Mouse (Mus musculus) ovary, postnatal 14 days (tissue): ENCODE data around the gene Ptpra.

Source experiments
- DNase-seq: peaks from one replicate; pipeline ENCODE4 v3.0.0; 2022; ENCODE audit warnings: low spot score

Ptpra gene

GRCm38 (mm10) chr2:130449794-130450433 lies at the start of gene Ptpra:
Ptpra (plus strand) TSS chr2:130450278.
- peak; percentile 89 for DNase-seq

- DNase-seq: no peak
These were observed 48.2 kb upstream of the Ptpra start for GRCm38 (mm10) chr2:130401891-130402290.

GRCm38 (mm10) chr2:130404939-130405338 lies 45.1 kb upstream of the Ptpra start, which contains the start of the genes Gm28372 and 1700020A23Rik:
Gm28372 (plus strand) TSS chr2:130405239.
1700020A23Rik (plus strand) TSS chr2:130405259.
- no peak for DNase-seq

GRCm38 (mm10) chr2:130406178-130406577 lies 43.9 kb upstream of the Ptpra start, which contains the start of gene Tmem239:
Tmem239 (plus strand) TSS chr2:130406478.
- DNase-seq: no peak

GRCm38 (mm10) chr2:130408194-130408593 lies 41.9 kb upstream of the Ptpra start:
- DNase-seq: no peak

GRCm38 (mm10) chr2:130411558-130412495 lies 38.3 kb upstream of the Ptpra start:
- DNase-seq: peak; percentile 93

GRCm38 (mm10) chr2:130412775-130413174 lies 37.3 kb upstream of the Ptpra start:
- DNase-seq: no peak

- DNase-seq: no peak
These were observed 35.8 kb upstream of the Ptpra start for GRCm38 (mm10) chr2:130414094-130414856.

- DNase-seq: no peak
These were observed 28.1 kb upstream of the Ptpra start for GRCm38 (mm10) chr2:130421781-130422620.

GRCm38 (mm10) chr2:130423397-130424125 lies 26.5 kb upstream of the Ptpra start:
- DNase-seq: peak; percentile 72

GRCm38 (mm10) chr2:130424126-130424853 lies 25.8 kb upstream of the Ptpra start, which contains the start of the genes Vps16 and Pced1a:
Vps16 (plus strand) TSS chr2:130424339.
Pced1a (minus strand) TSS chr2:130424701.
- DNase-seq: peak; percentile 87

GRCm38 (mm10) chr2:130425112-130425511 lies 25.0 kb upstream of the Ptpra start:
- DNase-seq: no peak

GRCm38 (mm10) chr2:130429851-130430250 lies 20.2 kb upstream of the Ptpra start:
- no peak for DNase-seq

GRCm38 (mm10) chr2:130430484-130430883 lies 19.6 kb upstream of the Ptpra start:
- DNase-seq: no peak

- no peak for DNase-seq
These were observed 17.9 kb upstream of the Ptpra start for GRCm38 (mm10) chr2:130432157-130432556.

GRCm38 (mm10) chr2:130433152-130433551 lies 16.9 kb upstream of the Ptpra start:
- DNase-seq: no peak

- no peak for DNase-seq
These were observed 13.3 kb upstream of the Ptpra start for GRCm38 (mm10) chr2:130436769-130437168.

GRCm38 (mm10) chr2:130438861-130439260 lies 11.2 kb upstream of the Ptpra start:
- DNase-seq: no peak

- DNase-seq: no peak
These were observed 10.1 kb upstream of the Ptpra start for GRCm38 (mm10) chr2:130439840-130440480.
